Mouse (Mus musculus): ENCODE measurements around the gene Pkd1. TPM values are rescaled to one million over a fixed set of nuclear protein-coding genes. Genes with fewer than 3 reads are reported as not detected.

The Pkd1 gene
- polyA plus RNA-seq, 1 experiment: 146 TPM

DNA sequence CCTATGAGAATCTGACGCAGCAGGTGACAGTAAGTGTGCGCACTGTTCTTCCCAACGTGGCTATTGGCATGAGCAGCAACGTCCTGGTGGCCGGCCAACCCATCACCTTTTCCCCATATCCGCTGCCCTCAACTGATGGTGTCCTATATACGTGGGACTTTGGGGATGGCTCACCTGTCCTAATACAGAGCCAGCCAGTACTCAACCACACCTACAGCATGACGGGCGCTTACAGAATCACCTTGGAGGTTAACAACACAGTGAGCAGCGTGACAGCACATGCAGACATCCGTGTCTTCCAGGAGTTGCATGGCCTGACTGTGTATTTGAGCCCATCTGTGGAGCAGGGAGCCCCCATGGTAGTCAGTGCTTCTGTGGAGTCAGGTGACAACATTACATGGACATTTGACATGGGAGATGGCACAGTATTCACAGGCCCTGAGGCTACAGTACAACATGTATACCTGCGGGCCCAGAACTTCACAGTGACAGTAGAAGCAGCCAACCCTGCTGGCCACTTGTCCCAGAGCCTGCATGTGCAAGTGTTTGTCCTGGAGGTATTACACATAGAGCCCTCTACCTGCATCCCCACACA lies 23.1 kb downstream of the Pkd1 start:
- 93% methylated on average over 12 of the region's 12 CpGs for WGBS
- DNase-seq: no peak
- no peaks in the 10 kb centered on the region for H3K4me1 ChIP-seq (ENCODE audit: control insufficient read depth, insufficient read depth, low read length)
- no peak for TF ChIP-seq POLR2A (IDR thresholded peaks at IDR 0.05; ENCODE audit: borderline replicate concordance, extremely low read depth, low read depth, low read length)
- no peak for TF ChIP-seq CTCF (IDR thresholded peaks at IDR 0.05; ENCODE audit: insufficient read depth, low read length)
- no peak overlapping the region for H3K4me3 ChIP-seq (replicated peaks; ENCODE audit: extremely low read depth, low read depth, low read length)

GRCm38 (mm10) chr17:24573811-24574210 lies 24.2 kb downstream of the Pkd1 start:
- no peak for DNase-seq
- Histone ChIP-seq H3K4me1 (ENCODE audit: control insufficient read depth, insufficient read depth, low read length) (no peaks in the 10 kb centered on the region), H3K4me3 (replicated peaks; ENCODE audit: extremely low read depth, low read depth, low read length) (no peak overlapping the region)
- TF ChIP-seq POLR2A (IDR thresholded peaks at IDR 0.05; ENCODE audit: borderline replicate concordance, extremely low read depth, low read depth, low read length): no peak
- TF ChIP-seq CTCF (IDR thresholded peaks at IDR 0.05; ENCODE audit: insufficient read depth, low read length): no peak
- 97% methylated on average over 9 of the region's 9 CpGs for WGBS

GRCm38 (mm10) chr17:24579532-24579931 lies 29.9 kb downstream of the Pkd1 start:
- no peak for DNase-seq
- TF ChIP-seq CTCF (IDR thresholded peaks at IDR 0.05; ENCODE audit: insufficient read depth, low read length) (no peak), POLR2A (IDR thresholded peaks at IDR 0.05; ENCODE audit: borderline replicate concordance, extremely low read depth, low read depth, low read length) (no peak)
- Histone ChIP-seq H3K4me3 (replicated peaks; ENCODE audit: extremely low read depth, low read depth, low read length) (no peak overlapping the region), H3K4me1 (ENCODE audit: control insufficient read depth, insufficient read depth, low read length) (no peaks in the 10 kb centered on the region; the same call in 1 of the 2 replicates)
- WGBS: 96% methylated on average over 3 of the region's 3 CpGs

DNA sequence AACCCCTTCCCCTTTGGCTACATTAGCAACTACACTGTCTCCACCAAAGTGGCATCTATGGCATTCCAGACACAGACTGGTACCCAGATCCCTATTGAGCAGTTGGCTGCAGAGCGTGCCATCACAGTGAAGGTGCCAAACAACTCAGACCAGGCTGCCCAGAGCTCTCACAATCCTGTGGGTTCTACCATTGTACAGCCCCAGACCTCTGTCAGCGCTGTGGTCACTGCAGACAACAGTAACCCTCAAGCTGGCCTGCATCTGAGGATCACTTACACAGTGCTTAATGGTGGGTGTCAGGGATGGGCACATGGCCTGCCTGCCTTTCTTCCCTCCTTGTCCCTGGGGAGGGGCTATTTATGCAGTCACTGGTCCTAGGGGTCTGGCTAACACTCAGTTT lies 30.7 kb downstream of the Pkd1 start:
- WGBS: 99% methylated on average over 2 of the region's 2 CpGs
- DNase-seq: no peak
- no peak for TF ChIP-seq CTCF (IDR thresholded peaks at IDR 0.05; ENCODE audit: insufficient read depth, low read length)
- no peak for TF ChIP-seq POLR2A (IDR thresholded peaks at IDR 0.05; ENCODE audit: borderline replicate concordance, extremely low read depth, low read depth, low read length)
- Histone ChIP-seq H3K4me3 (replicated peaks; ENCODE audit: extremely low read depth, low read depth, low read length) (no peak overlapping the region), H3K4me1 (ENCODE audit: control insufficient read depth, insufficient read depth, low read length) (no peaks in the 10 kb centered on the region; the same call in 1 of the 2 replicates)

DNA sequence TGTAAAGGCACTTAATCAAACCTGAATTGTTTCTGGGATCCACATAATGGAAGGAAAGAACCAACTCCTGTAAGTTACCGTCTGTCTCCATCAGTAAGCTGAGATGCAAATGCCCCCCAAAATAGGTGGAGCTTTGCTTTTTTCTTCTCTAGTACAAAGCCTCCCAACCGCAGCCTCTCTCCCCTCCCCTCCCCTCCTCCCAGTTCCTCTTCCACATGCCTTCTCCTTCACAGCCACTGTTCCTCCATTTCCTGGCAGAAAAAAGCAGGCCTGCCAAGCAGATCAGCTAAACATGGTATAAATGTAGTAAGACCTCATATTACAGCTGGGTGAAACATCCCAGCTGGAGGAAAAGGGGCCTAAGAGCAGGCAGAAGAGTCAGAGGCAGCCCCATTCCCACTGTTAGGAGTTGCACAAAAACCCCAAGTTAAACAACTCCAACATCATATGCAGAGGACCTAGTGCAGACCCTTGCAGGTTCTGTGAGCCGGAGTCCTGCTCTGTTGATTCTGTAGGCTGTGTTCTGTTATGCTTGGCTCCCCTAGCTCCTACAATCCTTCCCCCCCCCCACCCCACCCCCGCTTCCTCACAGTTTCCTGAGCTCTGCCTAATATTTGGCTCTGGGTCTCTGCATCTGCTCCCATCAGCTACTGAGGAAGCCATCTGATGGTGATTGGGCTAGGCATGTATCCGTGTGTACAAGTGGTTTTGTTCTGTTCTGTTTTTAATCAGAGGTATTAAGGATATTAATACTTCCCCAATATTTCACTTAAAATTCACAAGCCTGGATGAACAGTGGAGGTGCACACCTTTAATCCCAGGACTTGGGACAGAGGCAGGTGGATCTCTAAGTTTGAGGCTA lies 34.2 kb downstream of the Pkd1 start:
- Histone ChIP-seq H3K4me3 (replicated peaks; ENCODE audit: extremely low read depth, low read depth, low read length) (no peak overlapping the region), H3K4me1 (ENCODE audit: control insufficient read depth, insufficient read depth, low read length) (no peaks in the 10 kb centered on the region; the same call in 1 of the 2 replicates)
- WGBS: 36% methylated on average over 5 of the region's 5 CpGs
- TF ChIP-seq CTCF (IDR thresholded peaks at IDR 0.05; ENCODE audit: insufficient read depth, low read length) (no peak), POLR2A (IDR thresholded peaks at IDR 0.05; ENCODE audit: borderline replicate concordance, extremely low read depth, low read depth, low read length) (no peak)
- DNase-seq: no peak

DNA sequence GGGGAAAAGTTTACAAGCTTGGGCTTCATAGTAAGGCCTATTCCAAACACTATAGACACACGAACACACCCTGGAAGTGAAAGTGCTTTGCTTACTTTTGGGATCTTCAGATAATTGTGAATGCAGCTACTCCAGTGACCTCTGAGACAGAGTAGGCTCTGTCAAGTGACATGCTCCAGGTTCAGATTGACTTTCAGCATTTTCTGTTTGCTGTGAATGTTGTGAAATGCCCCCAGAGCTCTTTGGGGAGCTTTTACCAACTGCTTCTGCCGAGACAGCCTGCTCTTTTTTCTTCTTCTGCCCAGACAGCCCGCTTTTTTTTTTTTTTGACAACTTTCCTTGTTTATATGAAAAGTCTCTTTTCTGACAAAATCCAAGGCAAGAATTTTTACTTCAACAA lies 34.9 kb downstream of the Pkd1 start:
- DNase-seq: no peak
- WGBS: 43% methylated on average over 3 of the region's 3 CpGs
- Histone ChIP-seq H3K4me1 (ENCODE audit: control insufficient read depth, insufficient read depth, low read length) (no peaks in the 10 kb centered on the region; the same call in 1 of the 2 replicates), H3K4me3 (replicated peaks; ENCODE audit: extremely low read depth, low read depth, low read length) (no peak overlapping the region)
- no peak for TF ChIP-seq CTCF (IDR thresholded peaks at IDR 0.05; ENCODE audit: insufficient read depth, low read length)
- no peak for TF ChIP-seq POLR2A (IDR thresholded peaks at IDR 0.05; ENCODE audit: borderline replicate concordance, extremely low read depth, low read depth, low read length)

DNA sequence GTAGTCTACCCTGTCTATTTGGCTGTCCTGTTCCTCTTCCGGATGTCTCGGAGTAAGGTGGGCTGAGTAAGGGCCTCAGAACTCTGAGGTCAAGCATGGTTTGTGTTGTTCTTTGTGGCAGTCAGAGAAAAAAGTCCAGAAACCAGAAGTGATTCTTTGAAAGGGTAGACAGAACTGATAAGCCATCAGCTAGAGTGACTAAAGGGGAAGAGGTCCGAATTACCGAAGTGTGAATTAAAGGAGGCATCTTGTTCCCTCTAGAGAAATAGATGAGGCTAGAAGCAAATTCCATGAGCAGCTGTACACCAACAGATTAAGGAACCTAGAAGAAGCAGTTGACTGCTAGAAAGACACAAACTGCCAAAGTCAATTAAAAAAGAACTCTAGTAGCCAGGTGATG lies 36.9 kb downstream of the Pkd1 start:
- DNase-seq: no peak
- WGBS: 93% methylated on average over 4 of the region's 4 CpGs
- H3K4me3 ChIP-seq (replicated peaks; ENCODE audit: extremely low read depth, low read depth, low read length): no peak overlapping the region
- no peaks in the 10 kb centered on the region; the same call in 1 of the 2 replicates for H3K4me1 ChIP-seq (ENCODE audit: control insufficient read depth, insufficient read depth, low read length)
- TF ChIP-seq POLR2A (IDR thresholded peaks at IDR 0.05; ENCODE audit: borderline replicate concordance, extremely low read depth, low read depth, low read length) (no peak), CTCF (IDR thresholded peaks at IDR 0.05; ENCODE audit: insufficient read depth, low read length) (no peak)

- WGBS: 62% methylated on average over 3 of the region's 3 CpGs
- TF ChIP-seq POLR2A (IDR thresholded peaks at IDR 0.05; ENCODE audit: borderline replicate concordance, extremely low read depth, low read depth, low read length): no peak
- no peak for TF ChIP-seq CTCF (IDR thresholded peaks at IDR 0.05; ENCODE audit: insufficient read depth, low read length)
- H3K4me1 ChIP-seq (ENCODE audit: control insufficient read depth, insufficient read depth, low read length): no peaks in the 10 kb centered on the region
- DNase-seq: no peak
- H3K4me3 ChIP-seq (replicated peaks; ENCODE audit: extremely low read depth, low read depth, low read length): no peak overlapping the region
Observed at GRCm38 (mm10) chr17:24590943-24591342, 41.3 kb downstream of the Pkd1 start.

- Histone ChIP-seq H3K4me1 (ENCODE audit: control insufficient read depth, insufficient read depth, low read length) (no peaks in the 10 kb centered on the region), H3K4me3 (replicated peaks; ENCODE audit: extremely low read depth, low read depth, low read length) (no peak overlapping the region)
- DNase-seq: no peak
- WGBS: 96% methylated on average over 5 of the region's 5 CpGs
- TF ChIP-seq CTCF (IDR thresholded peaks at IDR 0.05; ENCODE audit: insufficient read depth, low read length): no peak
- TF ChIP-seq POLR2A (IDR thresholded peaks at IDR 0.05; ENCODE audit: borderline replicate concordance, extremely low read depth, low read depth, low read length): no peak
Observed at GRCm38 (mm10) chr17:24591695-24592094, 42.1 kb downstream of the Pkd1 start.

GRCm38 (mm10) chr17:24593248-24593647 lies 43.6 kb downstream of the Pkd1 start:
- DNase-seq: no peak
- TF ChIP-seq CTCF (IDR thresholded peaks at IDR 0.05; ENCODE audit: insufficient read depth, low read length) (no peak), POLR2A (IDR thresholded peaks at IDR 0.05; ENCODE audit: borderline replicate concordance, extremely low read depth, low read depth, low read length) (no peak)
- Histone ChIP-seq H3K4me1 (ENCODE audit: control insufficient read depth, insufficient read depth, low read length) (no peaks in the 10 kb centered on the region), H3K4me3 (replicated peaks; ENCODE audit: extremely low read depth, low read depth, low read length) (no peak overlapping the region)
- 82% methylated on average over 5 of the region's 5 CpGs for WGBS
